Mouse (Mus musculus) CH12.LX (cell line): ENCODE measurements at regions not wholly inside any gene's neighbourhood (a gene's known extent, or its start where the extent isn't known, plus 50 kb on each side); places are given as distances from the start of the nearest gene placed in this dataset.
"Not testable (repeated sequence)": the region's sequence is repeated elsewhere in the genome, so short reads cannot be mapped to it uniquely, and the experiment has no call there.

Source experiments
- DNase-seq: peaks from one replicate; pipeline ENCODE4 v3.0.0-alpha.2; 2013; ENCODE audit errors: extremely low read depth
- H3K27ac ChIP-seq: 2 replicates; pipeline ENCODE4 v1.5.1; 2012; ENCODE audit warnings: low read depth, mild to moderate bottlenecking, control low read depth, moderate library complexity; ENCODE audit not compliant: insufficient read depth
- H3K27me3 ChIP-seq: replicated peaks from 2 replicates; pipeline ENCODE3; 2012; ENCODE audit warnings: inconsistent platforms
- H3K36me3 ChIP-seq, 2 experiments: replicated peaks in 1 of 2; 2 replicates each; pipeline versions ENCODE3 to v1.6.1; 2012; ENCODE audit warnings: inconsistent platforms in 1 of 2, low read length in 1 of 2, mild to moderate bottlenecking in 1 of 2, mixed read lengths in 1 of 2, moderate library complexity in 1 of 2; ENCODE audit not compliant: control insufficient read depth in 1 of 2, insufficient read depth in 1 of 2
- H3K4me1 ChIP-seq, 2 experiments: 2 replicates each; pipeline ENCODE4 v1.6.1; 2012; ENCODE audit warnings: inconsistent platforms in 1 of 2, moderate library complexity in 1 of 2; ENCODE audit not compliant: insufficient read depth in 2 of 2, control insufficient read depth in 1 of 2
- H3K4me2 ChIP-seq: 2 replicates; pipeline ENCODE4 v1.6.1; 2012; ENCODE audit warnings: low read depth, mild to moderate bottlenecking, control low read depth; ENCODE audit not compliant: poor library complexity, insufficient read depth, severe bottlenecking
- H3K4me3 ChIP-seq, 3 experiments: fragments of 150-350 bp in 1 of 3; sonication (generic) in 1 of 3; replicated peaks in 1 of 3; 2 replicates each; pipeline versions ENCODE3 to v1.5.1; 2011 to 2012; ENCODE audit warnings: low read depth in 2 of 3, low read length in 2 of 3, mild to moderate bottlenecking in 2 of 3, moderate library complexity in 2 of 3, control low read depth in 1 of 3, improper control_type of control experiment in 1 of 3, inconsistent platforms in 1 of 3, mixed read lengths in 1 of 3; ENCODE audit not compliant: poor library complexity in 1 of 3
- H3K79me2 ChIP-seq: replicated peaks from 2 replicates; pipeline ENCODE4 v1.6.1; 2012; ENCODE audit warnings: mild to moderate bottlenecking, moderate library complexity; ENCODE audit not compliant: control insufficient read depth, poor library complexity, insufficient read depth, severe bottlenecking; ENCODE audit errors: extremely low read depth
- H3K9ac ChIP-seq: 2 replicates; pipeline ENCODE4 v1.6.1; 2012; ENCODE audit warnings: low read depth, mild to moderate bottlenecking, control low read depth, moderate library complexity; ENCODE audit not compliant: insufficient read depth
- H3K9me3 ChIP-seq: replicated peaks from 2 replicates; pipeline ENCODE3; 2012; ENCODE audit warnings: low read length, inconsistent platforms, mixed read lengths
- EP300 ChIP-seq: IDR thresholded peaks from 2 replicates; pipeline ENCODE4 v1.6.1; 2011; ENCODE audit warnings: low read length, improper control_type of control experiment
- ETS1 ChIP-seq: conservative IDR thresholded peaks from 2 replicates; pipeline ENCODE4 v1.6.1; 2012; ENCODE audit warnings: low read depth, mild to moderate bottlenecking, inconsistent platforms, low read length, improper control_type of control experiment, moderate library complexity
- HCFC1 ChIP-seq: IDR thresholded peaks from 2 replicates; pipeline ENCODE4 v1.6.1; 2012; ENCODE audit warnings: low read depth, mild to moderate bottlenecking, inconsistent platforms, low read length, improper control_type of control experiment
- IRF4 ChIP-seq: IDR thresholded peaks from 2 replicates; pipeline ENCODE4 v1.6.1; 2014; ENCODE audit warnings: low read depth, mild to moderate bottlenecking, inconsistent platforms, low read length, improper control_type of control experiment
- JUN ChIP-seq: IDR thresholded peaks from 2 replicates; pipeline ENCODE4 v1.6.1; 2011; ENCODE audit warnings: low read depth, mild to moderate bottlenecking, low read length, improper control_type of control experiment, moderate library complexity; ENCODE audit not compliant: insufficient read depth
- JUND ChIP-seq: conservative IDR thresholded peaks from 2 replicates; pipeline ENCODE4 v1.6.1; 2011; ENCODE audit warnings: low read depth, low read length, improper control_type of control experiment
- MAX ChIP-seq: IDR thresholded peaks from 2 replicates; pipeline ENCODE4 v1.6.1; 2011; ENCODE audit warnings: low read length, improper control_type of control experiment
- MAZ ChIP-seq: IDR thresholded peaks from 2 replicates; pipeline ENCODE4 v1.6.1; 2012; ENCODE audit warnings: low read depth, mild to moderate bottlenecking, inconsistent platforms, low read length, improper control_type of control experiment, moderate library complexity
- MEF2A ChIP-seq: IDR thresholded peaks from 2 replicates; pipeline ENCODE4 v1.6.1; 2014; ENCODE audit warnings: low read depth, mild to moderate bottlenecking, inconsistent platforms, low read length, improper control_type of control experiment, borderline replicate concordance
- POLR2AphosphoS2 ChIP-seq: IDR thresholded peaks from 2 replicates; pipeline ENCODE4 v1.6.1; 2011; ENCODE audit warnings: low read depth, low read length, improper control_type of control experiment
- SIN3A ChIP-seq: IDR thresholded peaks from 2 replicates; pipeline ENCODE4 v1.6.1; 2012; ENCODE audit warnings: low read length, improper control_type of control experiment, inconsistent platforms
- TBP ChIP-seq: conservative IDR thresholded peaks from 2 replicates; pipeline ENCODE4 v1.6.1; 2011; ENCODE audit warnings: low read depth, low read length, improper control_type of control experiment
- TCF12 ChIP-seq: IDR thresholded peaks from 2 replicates; pipeline ENCODE4 v1.6.1; 2014; ENCODE audit warnings: low read depth, mild to moderate bottlenecking, inconsistent platforms, low read length, improper control_type of control experiment
- USF1 ChIP-seq: IDR thresholded peaks from 2 replicates; pipeline ENCODE4 v1.6.1; 2014; ENCODE audit warnings: low read depth, mild to moderate bottlenecking, inconsistent platforms, low read length, improper control_type of control experiment
- ZC3H11A ChIP-seq: IDR thresholded peaks from 2 replicates; pipeline ENCODE4 v1.6.1; 2012; ENCODE audit warnings: low read depth, mild to moderate bottlenecking, inconsistent platforms, low read length, improper control_type of control experiment
- ZKSCAN1 ChIP-seq: IDR thresholded peaks from 2 replicates; pipeline ENCODE4 v1.6.1; 2012; ENCODE audit warnings: low read depth, inconsistent platforms, low read length, improper control_type of control experiment, borderline replicate concordance
- ZMIZ1 ChIP-seq: IDR thresholded peaks from 2 replicates; pipeline ENCODE4 v1.6.1; 2012; ENCODE audit warnings: low read depth, mild to moderate bottlenecking, inconsistent platforms, low read length, improper control_type of control experiment
- ZNF384 ChIP-seq: IDR thresholded peaks from 2 replicates; pipeline ENCODE4 v1.6.1; 2012; ENCODE audit warnings: low read depth, low read length, improper control_type of control experiment, inconsistent platforms
- dilution Hi-C: fragments of 300-500 bp; cut with MboI; formaldehyde crosslinking; loops from 2 replicates; pipeline ENCODE4 v1.14.3; 2020; ENCODE audit warnings: low sequenced_read_pairs; ENCODE audit not compliant: extremely low pct_unique_long_range_greater_than_20kb, extremely low pct_ligation_motif_present
- in situ Hi-C: fragments of 300-500 bp; cut with MboI; formaldehyde crosslinking; loops from 3 replicates; pipeline ENCODE4 v1.14.3; 2019; ENCODE audit warnings: low sequenced_read_pairs, low pct_ligation_motif_present, low pct_unique_long_range_greater_than_20kb, mixed read lengths

DNA sequence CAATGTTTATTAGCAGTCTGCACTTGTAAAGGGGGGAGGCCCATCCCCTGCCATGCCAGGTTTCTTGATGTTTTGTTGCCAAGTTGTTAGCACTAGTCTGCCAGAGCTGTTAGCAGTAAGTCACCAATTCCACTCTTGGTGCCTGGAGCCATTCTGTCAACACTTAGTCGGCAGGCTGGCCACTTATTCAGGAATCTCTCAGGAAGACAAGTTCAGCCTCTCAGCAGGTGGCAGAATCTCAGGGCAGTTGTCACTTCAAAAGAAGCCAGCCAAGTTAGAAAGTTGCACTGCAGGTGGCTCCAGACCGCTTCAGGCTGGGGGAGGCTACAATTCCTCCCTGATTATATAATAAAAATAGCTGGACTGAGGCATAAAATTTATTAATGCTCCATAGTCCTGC is 424.2 kb downstream of the Cdh10 start:
- H3K9ac ChIP-seq, H3K36me3 ChIP-seq, H3K4me2 ChIP-seq, dilution Hi-C loops, H3K27ac ChIP-seq, H3K79me2 ChIP-seq, H3K27me3 ChIP-seq, H3K4me1 ChIP-seq, in situ Hi-C loops, DNase-seq, H3K4me3 ChIP-seq: not testable (repeated sequence)
- H3K9me3 ChIP-seq, result peaks cover 35% of the 10 kb centered on the region

DNA sequence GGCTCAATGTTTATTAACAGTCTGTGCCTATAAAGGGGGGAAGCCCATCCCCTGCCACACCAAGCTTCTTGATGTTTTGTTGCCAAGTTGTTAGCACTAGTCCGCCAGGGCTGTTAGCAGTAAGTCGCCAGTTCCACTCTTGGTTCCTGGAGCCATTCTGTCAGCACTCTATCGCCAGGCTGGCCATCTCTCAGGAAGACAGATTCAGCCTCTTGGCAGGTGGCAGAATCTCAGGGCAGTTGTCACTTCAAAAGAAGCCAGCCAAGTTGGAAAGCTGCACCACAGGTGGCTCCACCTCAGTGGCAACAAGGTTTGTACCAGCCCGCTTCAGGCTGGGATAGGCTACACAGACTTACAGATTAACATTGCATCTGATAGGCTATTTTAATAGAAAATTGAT is 428.7 kb downstream of the Cdh10 start:
- H3K79me2 ChIP-seq, result no peaks in the 10 kb centered on the region
- TF ChIP-seq TCF12, result no peak
- TF ChIP-seq ETS1, result no peak
- TF ChIP-seq HCFC1, result no peak
- no peak for TF ChIP-seq ZMIZ1
- TF ChIP-seq IRF4, result no peak
- no peak for TF ChIP-seq MEF2A
- TF ChIP-seq ZKSCAN1, result no peak
- no peak for TF ChIP-seq ZNF384
- no peak for TF ChIP-seq TBP
- no peak for TF ChIP-seq USF1
- no peak for TF ChIP-seq POLR2AphosphoS2
- TF ChIP-seq MAX, result no peak
- no peak for TF ChIP-seq SIN3A
- TF ChIP-seq MAZ, result no peak
- TF ChIP-seq JUN, result no peak
- TF ChIP-seq JUND, result no peak
- TF ChIP-seq EP300, result no peak
- no peak for TF ChIP-seq ZC3H11A
- TF ChIP-seq, all 38 proteins: peak for 0
- no peak overlapping the region for H3K4me2 ChIP-seq
- no peaks in the 10 kb centered on the region for H3K4me1 ChIP-seq
- H3K27me3 ChIP-seq, result no peaks in the 10 kb centered on the region
- no peaks in the 10 kb centered on the region for H3K36me3 ChIP-seq
- H3K4me3 ChIP-seq, result no peak overlapping the region
- in situ Hi-C loops, result no loop called here
- no peak overlapping the region for H3K27ac ChIP-seq
- H3K9ac ChIP-seq, result no peak overlapping the region
- dilution Hi-C loops, result no loop called here
- DNase-seq, result no peak
- peaks cover 44% of the 10 kb centered on the region for H3K9me3 ChIP-seq
